Mouse (Mus musculus): ENCODE measurements around the gene 4932414N04Rik. TPM values are rescaled to one million over a fixed set of nuclear protein-coding genes. Genes with fewer than 3 reads are reported as not detected.
"Not testable (repeated sequence)": the region's sequence is repeated elsewhere in the genome, so short reads cannot be mapped to it uniquely, and the experiment has no call there.

The 4932414N04Rik gene
- total RNA-seq (2021), result not detected

DNA sequence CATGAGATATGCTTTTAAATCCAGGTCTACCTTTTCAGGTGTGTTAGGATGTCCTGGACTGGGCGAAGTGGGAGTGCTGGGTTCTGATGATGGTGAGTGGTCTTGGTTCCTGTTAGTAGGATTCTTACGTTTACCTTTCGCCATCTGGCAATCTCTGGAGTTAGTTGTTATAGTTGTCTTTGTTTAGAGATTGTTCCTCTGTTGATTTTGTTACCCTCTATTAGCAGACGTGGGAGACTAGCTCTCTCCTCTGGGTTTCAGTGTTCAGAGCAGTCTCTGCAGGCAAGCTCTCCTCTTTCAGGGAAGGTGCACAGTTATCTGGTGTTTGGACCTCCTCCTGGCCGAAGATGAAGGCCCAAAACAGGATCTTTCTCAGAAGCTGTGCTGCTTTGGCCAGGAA, at the start of gene 4932414N04Rik:
Gene 4932414N04Rik, plus strand, starts transcription at position 301 of the 400 bp plus-strand sequence.
- DNase-seq (ENCODE audit: low spot score); intact Hi-C loops (cut with DNase I): not testable (repeated sequence)

DNA sequence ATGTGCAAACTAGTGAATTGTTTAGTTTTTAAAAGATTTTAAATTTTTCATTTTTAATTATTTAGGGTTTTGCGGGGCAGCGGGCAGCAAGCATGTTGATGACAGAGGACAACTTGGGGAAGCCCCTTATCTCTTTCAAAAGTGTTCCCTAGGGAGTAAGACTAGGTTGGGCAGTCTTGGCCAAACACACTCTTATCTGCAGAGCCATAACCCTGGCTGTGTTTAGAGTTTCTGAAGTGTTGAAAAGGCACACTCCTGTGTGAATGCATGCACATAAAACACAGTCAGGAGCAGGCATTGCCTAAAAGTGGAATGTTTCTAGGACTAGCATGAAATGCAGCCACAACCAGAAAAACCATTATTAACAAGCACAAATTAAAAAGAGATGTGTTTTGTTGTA, 75.9 kb downstream of the 4932414N04Rik start:
- intact Hi-C loops (cut with DNase I), result no loop called here
- no peak for DNase-seq (ENCODE audit: low spot score)

DNA sequence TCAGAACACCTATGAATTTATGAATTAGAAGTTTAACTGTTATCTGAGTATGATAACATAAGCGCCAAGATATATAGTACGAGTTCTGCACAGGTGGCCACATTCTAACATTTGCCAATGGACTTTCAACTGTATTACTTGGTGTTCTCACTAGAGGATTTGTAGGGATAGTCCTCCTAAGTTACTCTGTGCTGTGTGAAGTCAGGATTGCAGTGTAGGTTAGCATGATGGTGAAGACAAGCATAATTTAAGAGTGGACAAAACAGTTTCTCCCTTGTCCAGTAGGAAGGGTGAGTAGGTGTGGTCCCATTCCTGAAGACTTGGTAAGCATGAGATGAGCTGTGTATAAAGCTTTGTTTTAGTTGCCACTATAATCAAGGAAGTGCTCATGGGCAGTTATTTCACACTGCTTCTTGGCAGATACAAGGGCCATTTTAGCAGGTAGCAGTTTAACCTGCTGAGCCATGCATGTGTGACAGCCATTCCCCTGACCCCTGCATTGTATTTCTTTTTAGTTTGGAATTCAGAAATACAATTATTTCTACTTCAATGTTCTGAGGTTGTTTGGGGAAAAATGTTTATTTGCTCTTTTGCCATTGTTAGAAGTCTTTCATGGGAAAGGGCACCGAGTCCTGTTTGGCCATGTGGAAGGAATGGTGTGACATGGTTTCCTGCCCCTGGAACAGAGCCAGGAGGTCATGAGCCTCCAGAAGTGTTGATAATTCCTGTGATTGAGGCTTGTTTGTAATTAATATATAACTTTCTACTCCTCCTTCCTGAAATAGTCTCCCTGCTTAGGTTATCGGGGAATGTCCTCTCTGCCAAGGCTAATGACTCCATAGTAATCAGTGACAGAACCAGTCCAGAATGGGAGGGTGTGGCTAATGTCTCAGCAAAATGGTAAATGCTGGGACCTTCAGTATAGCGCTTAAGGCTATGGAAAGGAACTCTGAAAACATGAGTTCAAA, 83.8 kb downstream of the 4932414N04Rik start:
- intact Hi-C loops (cut with DNase I), result no loop called here
- no peak for DNase-seq (ENCODE audit: low spot score)

DNA sequence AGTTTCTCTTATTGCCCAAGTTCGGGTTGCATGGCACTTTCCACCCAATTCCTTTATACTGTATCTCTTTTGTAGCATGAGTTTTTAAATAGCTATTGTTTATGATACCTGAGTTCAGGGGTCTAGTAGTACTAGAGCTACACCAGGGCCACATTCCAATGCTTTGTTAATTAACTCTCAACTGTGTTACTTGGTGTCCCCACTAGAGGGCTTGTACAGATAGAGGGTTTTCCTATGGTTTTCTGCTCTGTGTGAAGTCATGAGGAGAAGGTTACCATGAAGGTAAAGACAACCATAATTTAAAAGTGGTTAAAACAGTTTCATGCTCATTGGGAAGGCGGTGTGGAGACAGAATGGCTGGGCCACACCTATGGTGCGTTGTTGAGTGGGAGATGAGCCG, 88.3 kb downstream of the 4932414N04Rik start:
- no peak for DNase-seq (ENCODE audit: low spot score)
- intact Hi-C loops (cut with DNase I), result no loop called here

DNA sequence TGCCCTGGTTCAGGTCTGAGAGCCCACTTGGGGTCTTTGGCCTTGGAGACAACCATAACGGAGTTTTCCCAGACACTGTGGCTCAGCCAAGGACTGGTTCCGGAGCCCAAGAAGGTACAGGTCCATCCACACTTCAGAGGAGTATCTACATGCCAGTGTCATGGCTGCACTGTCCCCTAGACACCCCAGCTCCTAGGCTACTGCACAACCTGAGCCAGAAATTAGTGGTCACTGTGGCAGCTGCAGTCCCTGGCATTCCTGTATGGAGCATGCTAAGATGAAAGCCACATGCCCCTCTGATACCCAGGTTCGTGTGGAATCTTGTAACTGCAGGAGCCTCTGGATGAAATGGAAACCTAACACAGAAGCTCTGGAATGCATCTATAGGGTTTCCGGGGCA, 99.9 kb downstream of the 4932414N04Rik start:
- intact Hi-C loops (cut with DNase I), result loop anchor here (2.0 kb wide), 1 partner anchor 193 kb away; no protein-coding TSS in a partner anchor
- no peak for DNase-seq (ENCODE audit: low spot score)

DNA sequence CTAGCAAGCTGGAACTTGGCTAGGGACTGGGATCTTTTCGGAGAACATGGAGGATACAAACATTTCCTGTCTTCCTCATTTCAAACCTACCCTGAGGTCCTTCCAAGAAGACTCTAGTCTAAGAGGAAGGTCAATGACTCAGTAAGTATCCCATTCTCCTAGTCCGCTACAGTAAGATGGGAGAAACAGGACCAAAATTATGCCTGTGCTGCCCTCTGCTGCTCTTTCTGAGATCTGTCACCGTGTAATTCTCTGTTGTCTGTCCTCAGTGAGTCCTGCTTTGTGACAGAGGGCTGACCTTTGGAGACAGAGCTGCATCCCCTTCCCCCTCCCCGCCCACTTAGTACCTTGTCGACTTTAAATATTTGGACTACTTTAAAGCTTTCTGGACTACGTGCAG, 100.5 kb downstream of the 4932414N04Rik start:
- DNase-seq (ENCODE audit: low spot score), result no peak
- intact Hi-C loops (cut with DNase I), result loop anchor here (2.0 kb wide), 1 partner anchor 194 kb away; no protein-coding TSS in a partner anchor

DNA sequence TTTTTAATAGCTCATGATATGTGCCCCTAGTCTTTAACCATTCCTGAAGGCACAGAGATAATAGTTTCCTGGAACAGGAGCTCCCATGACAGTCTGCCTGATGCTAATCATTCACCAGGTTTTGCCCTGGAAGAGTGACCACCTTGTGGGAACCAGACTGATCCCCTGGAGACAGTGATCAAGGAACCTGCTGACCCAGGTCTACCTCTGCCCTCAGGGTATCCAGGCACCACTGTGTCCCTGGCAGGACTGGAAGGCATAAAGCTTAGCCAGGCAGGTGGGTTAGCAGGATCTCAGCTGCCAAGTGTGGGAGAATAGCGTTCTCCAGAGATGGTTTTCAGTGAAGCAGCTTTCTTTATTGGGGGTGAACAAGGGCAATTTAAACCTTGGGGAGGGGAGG, 109.1 kb downstream of the 4932414N04Rik start:
- intact Hi-C loops (cut with DNase I), result no loop called here
- DNase-seq (ENCODE audit: low spot score), result no peak

DNA sequence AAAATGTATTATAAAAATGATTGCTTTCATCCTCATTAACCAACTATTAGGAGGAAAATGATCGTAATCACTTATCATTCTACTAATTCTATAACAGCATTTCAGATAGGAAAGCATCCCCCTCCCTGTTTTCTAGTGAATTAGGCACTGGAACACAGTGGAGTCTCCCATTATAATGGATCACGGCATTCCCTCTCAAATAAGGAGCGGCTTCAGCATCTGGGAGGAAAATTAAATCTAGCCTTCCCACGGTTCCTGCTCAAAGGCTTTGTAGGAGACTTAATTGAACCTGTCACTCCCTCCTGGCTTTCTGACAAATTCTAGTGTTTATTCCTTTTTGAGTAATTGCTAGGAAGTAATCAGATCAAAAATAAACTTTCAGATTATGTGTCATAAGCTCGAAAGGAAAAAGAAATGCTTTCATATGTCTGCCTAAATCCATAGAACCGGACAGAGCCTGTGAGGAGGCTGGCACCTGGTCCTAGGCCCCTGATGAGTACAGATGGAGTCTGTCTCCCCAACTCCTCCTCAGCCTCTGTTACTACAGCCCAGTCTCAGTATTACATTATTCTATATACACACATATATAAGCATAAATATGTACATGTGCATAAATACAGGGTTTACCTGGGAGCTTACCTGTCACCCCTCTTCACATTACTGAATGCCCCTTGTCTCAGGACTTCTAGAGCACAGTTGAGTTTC, 111.1 kb downstream of the 4932414N04Rik start:
- intact Hi-C loops (cut with DNase I), result no loop called here
- no peak for DNase-seq (ENCODE audit: low spot score)

DNA sequence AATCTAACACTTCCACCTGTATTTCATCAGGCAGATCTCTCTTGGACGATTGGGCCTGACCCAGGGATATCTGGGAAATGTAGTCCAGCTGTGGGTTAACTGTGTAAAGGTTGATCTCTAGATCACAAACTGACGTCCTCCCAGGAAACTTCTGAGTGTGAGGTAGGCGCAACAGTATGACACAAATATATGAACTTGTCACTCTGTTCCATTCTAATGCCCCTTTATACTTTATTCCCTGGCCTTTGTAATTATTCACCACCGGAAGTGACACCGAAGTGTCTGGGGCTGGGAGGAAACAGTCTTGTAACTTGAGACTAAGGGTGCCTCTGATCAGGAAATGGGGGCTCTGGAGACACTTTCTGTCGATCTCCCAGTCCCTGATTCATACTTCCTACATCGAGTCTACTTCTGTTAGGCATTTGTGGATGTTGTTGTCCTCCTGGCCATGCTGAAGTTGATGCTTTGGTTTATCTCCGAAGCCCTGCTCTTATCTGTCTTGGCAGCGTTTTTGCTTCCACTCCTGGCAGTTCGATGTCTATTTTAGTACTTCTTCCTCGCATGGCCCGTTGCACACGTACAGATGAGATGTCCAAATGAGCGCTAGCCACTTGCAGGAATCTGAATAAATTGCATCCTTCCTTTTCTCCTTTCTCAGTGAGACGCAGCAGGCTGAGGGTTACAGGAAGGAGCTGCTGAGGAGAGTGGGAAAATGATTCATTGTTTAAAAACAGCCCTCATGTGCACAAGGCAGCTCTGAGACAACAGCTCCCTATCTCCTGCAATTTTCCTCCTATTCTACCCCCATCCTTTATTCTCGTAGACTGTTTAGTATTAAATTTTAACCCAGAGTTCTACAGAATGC, 126.2 kb downstream of the 4932414N04Rik start:
- no peak for DNase-seq (ENCODE audit: low spot score)
- intact Hi-C loops (cut with DNase I), result no loop called here

DNA sequence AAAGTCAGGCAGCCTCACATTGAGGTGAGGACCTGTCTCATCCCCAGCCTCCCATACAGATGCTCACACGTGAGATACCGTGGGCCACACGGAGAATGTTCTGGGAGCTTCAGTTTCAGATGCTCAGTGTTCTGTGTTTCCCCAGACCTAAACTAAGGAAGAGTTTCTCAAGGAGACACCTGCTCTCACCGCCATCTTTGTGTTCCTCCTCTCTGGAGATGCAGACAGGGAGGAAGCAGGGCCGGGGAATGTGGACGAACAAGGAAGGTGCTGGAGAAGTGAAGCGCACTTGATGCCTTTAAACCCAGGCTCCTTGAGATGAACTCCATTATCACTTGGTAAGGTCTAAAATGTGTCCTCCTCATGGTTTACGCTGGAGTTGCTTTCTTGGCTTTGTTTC, 127.4 kb downstream of the 4932414N04Rik start:
- not testable (repeated sequence) for DNase-seq (ENCODE audit: low spot score)
- intact Hi-C loops (cut with DNase I), result loop anchor here (1.0 kb wide), 2 partner anchors 260 to 317 kb away; no protein-coding TSS in a partner anchor

DNA sequence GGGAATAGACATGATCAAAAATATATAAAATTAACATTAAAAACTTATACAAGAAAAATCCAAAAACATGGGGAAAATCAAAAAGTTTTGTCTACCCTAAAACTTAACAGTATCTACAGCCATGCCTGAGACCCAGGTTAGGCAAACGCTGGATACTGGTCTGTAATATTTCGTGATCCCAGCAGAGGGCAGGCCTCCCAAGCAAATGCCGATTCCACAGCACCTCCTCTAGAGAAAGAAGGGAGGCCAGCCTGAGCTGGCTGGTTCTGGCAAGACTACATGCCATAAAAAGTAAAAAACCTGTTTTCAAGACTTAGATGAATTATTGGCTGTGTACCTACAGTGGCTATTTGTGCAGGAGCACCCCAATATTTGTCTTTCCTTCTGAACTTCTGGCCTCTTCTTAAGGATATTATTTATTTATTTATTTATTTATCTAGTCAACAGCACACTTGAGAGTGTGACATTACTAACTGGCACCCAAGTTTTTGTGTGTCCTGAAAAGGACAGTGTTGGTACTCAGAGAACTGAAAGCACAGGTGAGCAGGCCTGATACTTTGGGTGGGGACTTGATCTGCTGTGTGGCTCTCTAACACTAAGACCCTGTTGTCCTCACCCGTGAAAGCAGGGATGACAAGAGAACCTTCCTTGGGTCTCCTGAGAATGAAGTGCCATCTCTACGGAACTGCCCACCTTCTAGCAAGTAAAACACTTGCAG, 128.6 kb downstream of the 4932414N04Rik start:
- DNase-seq (ENCODE audit: low spot score), result peak; percentile 38
- intact Hi-C loops (cut with DNase I), result loop anchor here (1.0 to 5.0 kb wide), 5 partner anchors 77 to 643 kb away; partner anchors contain the start of gene Cers6

DNA sequence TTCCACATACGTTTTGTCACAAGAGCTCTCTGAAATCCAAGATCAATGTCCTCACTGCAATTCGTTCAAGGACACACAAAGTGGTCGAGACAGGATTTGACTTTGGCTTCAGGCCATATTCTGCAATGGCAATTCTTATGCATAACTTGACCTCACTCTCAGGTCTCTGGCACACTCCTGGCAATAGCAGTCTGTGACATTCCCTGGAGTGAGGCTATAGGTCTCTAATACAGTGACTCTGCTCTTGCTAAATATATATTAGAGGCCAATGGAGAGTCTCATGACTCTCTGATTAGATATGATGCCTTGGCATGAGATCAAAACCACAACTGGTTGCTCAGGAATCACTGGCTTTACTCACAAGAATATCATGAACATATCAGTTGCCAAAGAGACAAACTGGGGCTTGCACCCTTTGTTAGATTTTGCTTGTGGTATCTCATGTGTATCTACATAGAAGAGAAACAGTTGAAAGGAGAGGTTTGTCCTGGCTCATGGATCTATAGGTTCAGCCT, 130.9 kb downstream of the 4932414N04Rik start:
- intact Hi-C loops (cut with DNase I), result loop anchor here (5.0 kb wide), 2 partner anchors 75 to 275 kb away; partner anchors contain the start of gene Cers6
- no peak for DNase-seq (ENCODE audit: low spot score)

DNA sequence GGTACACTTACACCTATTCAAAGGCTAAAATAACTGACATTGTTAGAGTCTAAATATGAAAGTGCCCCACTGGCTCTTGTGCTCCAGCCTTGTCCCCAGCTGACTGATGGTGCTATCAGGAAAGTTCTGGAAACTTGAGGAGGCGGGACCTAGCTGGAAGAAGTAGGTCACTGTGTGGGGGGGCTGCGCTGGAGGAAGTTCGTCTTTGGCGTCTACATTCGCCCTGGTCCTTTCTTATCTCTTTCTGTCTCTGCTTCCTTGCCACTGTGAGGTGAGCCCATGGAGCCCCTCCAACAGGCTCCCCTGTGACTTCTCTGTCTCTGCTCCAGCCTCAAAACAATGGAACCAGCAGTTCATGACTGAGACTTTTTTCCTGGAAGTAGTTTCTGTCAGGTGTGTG, 136.0 kb downstream of the 4932414N04Rik start:
- DNase-seq (ENCODE audit: low spot score), result peak; percentile 5
- intact Hi-C loops (cut with DNase I), result no loop called here

DNA sequence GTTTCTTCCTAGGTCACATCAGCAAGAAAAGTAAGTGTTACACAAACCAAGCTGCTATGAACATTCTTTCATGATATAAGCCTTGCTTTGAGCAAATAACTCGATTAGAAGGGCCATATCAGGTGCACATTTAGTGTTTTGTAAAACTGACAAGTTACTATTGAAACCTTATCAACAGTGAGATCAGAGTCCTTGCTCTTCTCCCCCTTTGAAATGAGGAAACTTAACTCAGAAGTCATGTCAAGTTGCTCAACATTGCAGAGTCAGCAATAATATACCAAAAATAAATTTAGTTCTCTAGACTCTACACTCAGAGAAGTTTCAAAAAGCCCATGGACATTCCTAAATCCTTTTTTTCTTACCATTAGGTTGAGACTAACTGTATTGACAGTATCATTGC, 137.2 kb downstream of the 4932414N04Rik start:
- intact Hi-C loops (cut with DNase I), result no loop called here
- DNase-seq (ENCODE audit: low spot score), result no peak

DNA sequence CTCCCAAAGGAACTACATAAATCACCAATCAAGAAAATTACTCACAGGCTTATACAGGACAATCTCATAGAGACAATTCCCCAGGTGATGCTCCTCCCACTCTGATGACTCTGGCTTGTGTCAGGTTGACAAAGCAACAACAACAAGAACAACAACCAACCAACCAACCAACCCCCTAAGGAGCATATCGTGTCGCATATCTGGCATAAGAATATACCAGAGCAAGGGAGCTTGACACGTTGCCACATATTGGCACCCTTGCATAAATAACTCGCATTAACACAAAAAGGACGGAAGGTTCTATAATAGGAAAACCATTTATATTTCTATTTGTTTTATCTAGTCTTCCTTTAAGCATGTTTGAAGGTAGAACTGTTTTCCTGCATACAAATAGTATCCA, 137.9 kb downstream of the 4932414N04Rik start:
- intact Hi-C loops (cut with DNase I), result no loop called here
- no peak for DNase-seq (ENCODE audit: low spot score)

DNA sequence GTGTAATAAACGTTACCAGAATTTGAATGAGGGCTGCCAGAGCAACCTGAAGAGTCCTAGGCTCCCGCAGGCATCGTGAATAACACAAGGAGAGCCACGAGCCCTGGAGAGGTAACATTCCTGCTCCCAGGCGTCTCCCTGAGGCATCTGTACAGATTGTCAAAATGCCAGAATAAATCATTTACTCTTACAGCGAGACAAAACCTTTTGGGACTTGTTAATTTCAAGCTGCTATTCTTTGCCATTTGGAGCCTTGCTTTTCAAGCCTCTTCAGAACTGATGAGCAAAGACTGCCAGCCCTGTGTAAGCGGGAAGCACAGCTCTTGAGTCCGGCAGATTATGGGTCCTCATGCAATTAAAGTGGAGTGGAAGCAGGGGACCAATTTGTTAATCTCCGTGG, 138.3 kb downstream of the 4932414N04Rik start:
- intact Hi-C loops (cut with DNase I), result no loop called here
- DNase-seq (ENCODE audit: low spot score), result no peak

DNA sequence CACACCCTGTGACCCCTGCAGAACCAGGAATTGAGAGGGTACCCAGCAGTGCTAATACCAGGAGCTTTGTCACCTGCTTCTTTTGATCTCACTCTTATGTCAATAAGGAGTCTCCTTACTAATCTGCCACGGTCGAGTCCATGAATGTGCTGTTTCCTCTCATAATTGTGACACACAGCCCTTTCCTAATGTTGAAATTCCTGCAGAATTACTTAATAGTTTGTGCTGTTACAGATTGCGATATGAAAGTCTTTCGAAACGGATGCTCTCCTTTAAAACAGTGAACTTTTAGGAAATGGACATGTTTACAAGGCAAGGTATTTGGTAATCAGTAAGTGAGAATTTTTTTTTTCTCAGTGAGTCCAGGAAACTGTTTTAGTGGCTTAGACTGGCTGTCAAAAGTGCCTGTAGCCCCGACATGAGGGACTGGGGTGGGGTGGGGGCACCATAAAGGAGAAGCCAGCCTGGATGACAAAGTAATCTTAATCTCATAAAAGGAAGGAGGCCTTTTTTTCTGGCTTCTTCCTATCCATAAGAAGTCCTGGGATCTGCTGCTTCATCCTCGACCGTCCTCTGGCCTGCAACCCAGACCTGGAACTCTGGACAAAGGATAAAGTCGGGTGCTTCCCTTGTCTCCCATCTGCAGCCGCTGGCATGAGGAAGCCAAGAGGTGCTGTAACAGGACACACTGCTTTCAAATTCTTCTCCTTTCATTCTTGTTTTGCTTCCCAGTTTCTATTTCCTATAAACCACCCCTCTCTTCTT, 139.9 kb downstream of the 4932414N04Rik start:
- intact Hi-C loops (cut with DNase I), result no loop called here
- DNase-seq (ENCODE audit: low spot score), result no peak

DNA sequence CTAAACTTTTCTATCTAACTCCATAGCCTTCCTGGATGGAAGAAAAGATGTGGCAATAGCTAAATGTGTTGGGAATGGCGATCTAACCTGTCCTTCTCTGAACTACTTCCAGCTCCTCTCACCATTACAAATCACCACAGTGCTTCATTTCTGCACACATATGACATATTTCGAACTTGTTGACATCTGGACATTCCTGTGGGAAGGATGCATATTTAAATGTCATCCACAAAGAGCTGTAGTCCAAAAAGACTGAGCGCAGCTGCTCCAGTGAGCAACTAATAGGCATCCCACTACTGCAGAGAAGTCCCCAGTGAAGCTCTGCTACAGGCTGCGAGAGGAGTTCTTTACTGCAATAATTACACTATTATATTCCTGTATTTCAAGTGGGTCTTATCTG, 140.8 kb downstream of the 4932414N04Rik start:
- no peak for DNase-seq (ENCODE audit: low spot score)
- intact Hi-C loops (cut with DNase I), result no loop called here

All from heart, postnatal 25 days (tissue).